Mouse (Mus musculus) mature B cell (primary cell): ENCODE data around the gene Ell.

ENCODE experiments used
- in situ Hi-C: fragments of 300-500 bp; cut with MboI; formaldehyde crosslinking; loops from 2 replicates; pipeline ENCODE4 v1.14.3; 2019

Gene Ell

GRCm38 (mm10) chr8:70535221-70535620 lies 4.0 kb upstream of the Ell start:
- in situ Hi-C loops: no loop called here

- in situ Hi-C loops: no loop called here
Observed at GRCm38 (mm10) chr8:70535701-70536100, 3.6 kb upstream of the Ell start.

GRCm38 (mm10) chr8:70538024-70538579 lies 1.2 kb upstream of the Ell start:
- in situ Hi-C loops: no loop called here

- in situ Hi-C loops: no loop called here
Observed at GRCm38 (mm10) chr8:70538633-70539076, 602 bp upstream of the Ell start.

- in situ Hi-C loops: no loop called here
Observed at GRCm38 (mm10) chr8:70540013-70540506, 803 bp downstream of the Ell start.

GRCm38 (mm10) chr8:70540507-70541071 lies 1.3 kb downstream of the Ell start:
- in situ Hi-C loops: no loop called here

GRCm38 (mm10) chr8:70541081-70541480 lies 1.8 kb downstream of the Ell start:
- in situ Hi-C loops: no loop called here

- in situ Hi-C loops: no loop called here
Observed at GRCm38 (mm10) chr8:70544200-70544687, 5.0 kb downstream of the Ell start.

- in situ Hi-C loops: no loop called here
Observed at GRCm38 (mm10) chr8:70546412-70546811, 7.2 kb downstream of the Ell start.

- in situ Hi-C loops: no loop called here
Observed at GRCm38 (mm10) chr8:70547762-70548161, 8.5 kb downstream of the Ell start.

GRCm38 (mm10) chr8:70549412-70550184 lies 10.3 kb downstream of the Ell start:
- in situ Hi-C loops: no loop called here

- in situ Hi-C loops: no loop called here
Observed at GRCm38 (mm10) chr8:70551558-70552161, 12.4 kb downstream of the Ell start.

GRCm38 (mm10) chr8:70552836-70553235 lies 13.6 kb downstream of the Ell start:
- in situ Hi-C loops: no loop called here

GRCm38 (mm10) chr8:70553740-70554139 lies 14.5 kb downstream of the Ell start:
- in situ Hi-C loops: no loop called here

GRCm38 (mm10) chr8:70555079-70555747 lies 16.0 kb downstream of the Ell start:
- in situ Hi-C loops: no loop called here

- in situ Hi-C loops: no loop called here
Observed at GRCm38 (mm10) chr8:70558334-70558733, 19.1 kb downstream of the Ell start.

- in situ Hi-C loops: no loop called here
Observed at GRCm38 (mm10) chr8:70558983-70559382, 19.7 kb downstream of the Ell start.

- in situ Hi-C loops: no loop called here
Observed at GRCm38 (mm10) chr8:70560096-70560495, 20.8 kb downstream of the Ell start.

GRCm38 (mm10) chr8:70560564-70560963 lies 21.3 kb downstream of the Ell start:
- in situ Hi-C loops: no loop called here

GRCm38 (mm10) chr8:70561357-70561756 lies 22.1 kb downstream of the Ell start:
- in situ Hi-C loops: no loop called here

GRCm38 (mm10) chr8:70561809-70562535 lies 22.7 kb downstream of the Ell start:
- in situ Hi-C loops: no loop called here
